Comparison of ENCODE assay signal across 8 mouse cellular contexts in the genomic region with DNA sequence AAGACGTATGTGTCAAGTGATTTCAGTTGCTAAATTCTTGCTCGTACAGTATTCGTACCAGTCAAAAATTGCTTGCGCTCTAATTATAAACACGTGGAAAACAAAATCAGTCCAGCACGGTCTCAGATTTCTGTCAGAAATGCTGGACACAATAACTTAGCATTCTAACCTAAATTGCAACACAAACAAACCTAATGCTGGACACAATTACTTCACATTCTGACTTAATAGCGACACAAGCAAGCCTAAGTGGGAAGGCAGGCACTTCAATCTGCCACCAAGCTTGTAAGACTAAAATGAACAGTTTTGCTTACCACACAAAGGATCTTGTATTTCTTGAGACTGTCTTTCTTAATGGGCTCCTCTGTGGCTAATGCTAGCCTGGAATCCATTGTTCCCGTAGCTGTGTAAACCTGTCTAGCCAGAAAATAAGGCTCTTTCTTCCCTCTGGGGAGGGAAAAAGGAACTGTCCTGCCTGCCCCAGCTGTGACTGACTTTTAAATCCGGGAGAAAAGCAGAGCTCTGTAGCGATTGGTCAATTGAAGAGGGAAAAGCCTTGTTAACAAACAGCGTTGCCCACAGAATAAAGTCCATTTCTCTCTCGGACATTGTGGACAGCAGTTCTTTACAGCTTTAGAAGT. TPM values are rescaled to one million over a fixed set of nuclear protein-coding genes. Genes with fewer than 3 reads are reported as not detected.
DNase-seq lines count a peak whose midpoint lies in the region; ATAC-seq and TF ChIP-seq lines count a peak whose summit lies in the region.

No protein-coding gene starts in this region.

- no peak for TF ChIP-seq CTCF in gastrocnemius, adult 2 months (IDR thresholded peaks at IDR 0.05)

- DNase-seq in gastrocnemius, adult 2 months, result no peak
- DNase-seq in gastrocnemius, postnatal 14 days, result no peak
- DNase-seq in forelimb bud, embryonic 11.5 days (ENCODE audit: low read depth, low spot score), result peak; percentile 50
- no peak for DNase-seq in cerebellum, postnatal 4 days (ENCODE audit: low spot score in 2 of 2)
- no peak for DNase-seq in urinary bladder, postnatal 4 days (ENCODE audit: low spot score in 2 of 2)

- peak overlapping the region; percentile 47 for H3K4me2 ChIP-seq in kidney, embryonic 15.5 days
- H3K4me2 ChIP-seq in myocyte (ENCODE audit: low read depth), result peak overlapping the region; percentile 96

- no peaks in the 10 kb centered on the region for H3K36me3 ChIP-seq in kidney, embryonic 15.5 days
- H3K36me3 ChIP-seq in myocyte (ENCODE audit: control insufficient read depth, insufficient read depth), result no peaks in the 10 kb centered on the region

- H3K9me3 ChIP-seq in kidney, embryonic 15.5 days (replicated peaks), result no peaks in the 10 kb centered on the region

- no peak overlapping the region for H3ac ChIP-seq in myocyte (ENCODE audit: control insufficient read depth, insufficient read length)

- peak overlapping the region; percentile 67 for H3K4me3 ChIP-seq in gastrocnemius, adult 2 months
- peak overlapping the region; percentile 26 for H3K4me3 ChIP-seq in kidney, embryonic 15.5 days (replicated peaks)
- peak overlapping the region; percentile 8 for H3K4me3 ChIP-seq in myocyte

- H3K4me1 ChIP-seq in kidney, embryonic 15.5 days, result peaks cover 22% of the 10 kb centered on the region

- WGBS in kidney, embryonic 15.5 days, result 25% methylated on average over 12 of the region's 12 CpGs

- TF ChIP-seq POLR2A in myocyte (IDR thresholded peaks at IDR 0.05; ENCODE audit: insufficient read length, low read depth), result no peak

- H3K9ac ChIP-seq in kidney, embryonic 15.5 days, result 0 out of 2 replicates have a peak overlapping the region, but pooled peaks have one; percentile 11

- no peak for ATAC-seq in kidney, embryonic 15.5 days (replicated peaks; ENCODE audit: low FRiP score)
- ATAC-seq in megakaryocyte-erythroid progenitor cell, adult 5-6 weeks (replicated peaks; ENCODE audit: low FRiP score, low TSS enrichment, poor library complexity, severe bottlenecking), result no peak

- intact Hi-C loops in gastrocnemius, adult 2 months (cut with DNase I), result loop anchor here (5.0 kb wide), 1 partner anchor 39 kb away; no protein-coding TSS in a partner anchor
- intact Hi-C loops in gastrocnemius, postnatal 14 days (cut with DNase I; ENCODE audit: low total_unique reads), result no loop called here

- H3K27me3 ChIP-seq in kidney, embryonic 15.5 days, result no peaks in the 10 kb centered on the region
- no peaks in the 10 kb centered on the region for H3K27me3 ChIP-seq in myocyte (ENCODE audit: control insufficient read depth, insufficient read depth, insufficient read length)

- H3K79me2 ChIP-seq in myocyte (ENCODE audit: control insufficient read depth, insufficient read depth), result no peaks in the 10 kb centered on the region

- H3K27ac ChIP-seq in gastrocnemius, adult 2 months, result peak overlapping the region; percentile 75
- H3K27ac ChIP-seq in kidney, embryonic 15.5 days, result peak overlapping the region; percentile 52; the same call in 1 of the 2 replicates

TF ChIP-seq in myocyte, 11 proteins besides CTCF, POLR2A, EP300 and RAD21:
- TF ChIP-seq TCF12 (IDR thresholded peaks at IDR 0.05; ENCODE audit: insufficient read depth, poor library complexity, severe bottlenecking) (no peak), MAX (IDR thresholded peaks at IDR 0.05; ENCODE audit: low read depth) (no peak), SRF (IDR thresholded peaks at IDR 0.05; ENCODE audit: control insufficient read depth, insufficient read length, low read depth) (no peak), CEBPB (IDR thresholded peaks at IDR 0.05; ENCODE audit: insufficient read depth, poor library complexity, severe bottlenecking) (no peak), MYOD1 (IDR thresholded peaks at IDR 0.05; ENCODE audit: control insufficient read depth in 1 of 3, insufficient read length in 2 of 3, low read depth in 2 of 3) (no peak), MYOG (IDR thresholded peaks at IDR 0.05; ENCODE audit: control insufficient read depth in 1 of 3, insufficient read depth in 1 of 3, insufficient read length in 2 of 3, low read depth in 2 of 3) (no peak), REST (IDR thresholded peaks at IDR 0.05; ENCODE audit: insufficient read depth, insufficient read length) (no peak), TCF3 (IDR thresholded peaks at IDR 0.05; ENCODE audit: insufficient read length, low read depth) (no peak), USF1 (IDR thresholded peaks at IDR 0.05; ENCODE audit: low read depth) (no peak), E2F4 (IDR thresholded peaks at IDR 0.05; ENCODE audit: insufficient read depth) (no peak), POLR2AphosphoS2 (IDR thresholded peaks at IDR 0.05; ENCODE audit: insufficient read length, low read depth) (no peak)

RNA-seq across cellular contexts. Expression of a gene that starts 6.8 kb away (rescaled TPM):
- 1 to 10 TPM; 1.6 to 2.0 TPM for total RNA-seq in gastrocnemius, adult 2 months (2021)
- total RNA-seq in gastrocnemius, postnatal 14 days (2021), result 1 to 10 TPM; 5.5 to 7.5 TPM
- polyA plus RNA-seq in kidney, embryonic 15.5 days (2015; fragmentation: Nextera tagmentation; extraction: Ambion mirVana), result 3.7 and 6.4 TPM in 2 replicates
- 3.6 TPM for polyA plus RNA-seq in myocyte (2012; fragmentation: generic; extraction: Trizol)
- 1.2 and 2.3 TPM in 2 replicates for total RNA-seq in megakaryocyte-erythroid progenitor cell, adult 5-6 weeks (2014; fragmentation: Nextera tagmentation)
- 1.4 TPM in 2 replicates for total RNA-seq in megakaryocyte-erythroid progenitor cell, adult 5-6 weeks (2017)

RNA-seq across cellular contexts. Expression of a gene that starts 34.0 kb away (rescaled TPM):
- 10 to 100 TPM in 1 of 2 experiments, 1 to 10 TPM in 1; 9.8 to 11.7 TPM for total RNA-seq in gastrocnemius, adult 2 months (2021)
- total RNA-seq in gastrocnemius, postnatal 14 days (2021), result 1 to 10 TPM; 7.4 to 8.4 TPM
- 22.3 and 23.3 TPM in 2 replicates for polyA plus RNA-seq in kidney, embryonic 15.5 days (2015; fragmentation: Nextera tagmentation; extraction: Ambion mirVana)
- polyA plus RNA-seq in myocyte (2012; fragmentation: generic; extraction: Trizol), result 9.7 TPM
- 24.5 and 36.0 TPM in 2 replicates for total RNA-seq in megakaryocyte-erythroid progenitor cell, adult 5-6 weeks (2014; fragmentation: Nextera tagmentation)
- total RNA-seq in megakaryocyte-erythroid progenitor cell, adult 5-6 weeks (2017), result 25.3 and 25.7 TPM in 2 replicates

Comparison
In these comparisons a context has a peak if more than half of its experiments do, and no peak if none do; other contexts are left out.
1. H3K4me3 ChIP-seq: peak in every context shown above with its lines; median percentile 67 in gastrocnemius, adult 2 months; 26 in kidney, embryonic 15.5 days; 8 in myocyte.